Mouse (Mus musculus): ENCODE data around the gene Herpud2.
"Not testable (repeated sequence)": the region's sequence is repeated elsewhere in the genome, so short reads cannot be mapped to it uniquely, and the experiment has no call there.

Herpud2 gene

GRCm38 (mm10) chr9:25145925-25146324, 5.7 kb downstream of the Herpud2 start:
- no peak for DNase-seq (ENCODE audit: low spot score in 2 of 2)

- DNase-seq (ENCODE audit: low spot score in 2 of 2), result no peak
Observed at GRCm38 (mm10) chr9:25143950-25144349, 7.7 kb downstream of the Herpud2 start.

GRCm38 (mm10) chr9:25142988-25143387, 8.6 kb downstream of the Herpud2 start:
- DNase-seq (ENCODE audit: low spot score in 2 of 2), result no peak

GRCm38 (mm10) chr9:25142041-25142440, 9.6 kb downstream of the Herpud2 start:
- no peak for DNase-seq (ENCODE audit: low spot score in 2 of 2)

GRCm38 (mm10) chr9:25140330-25140729, 11.3 kb downstream of the Herpud2 start:
- no peak for DNase-seq (ENCODE audit: low spot score in 2 of 2)

- no peak for DNase-seq (ENCODE audit: low spot score in 2 of 2)
Observed at GRCm38 (mm10) chr9:25138900-25139299, 12.7 kb downstream of the Herpud2 start.

- DNase-seq (ENCODE audit: low spot score in 2 of 2), result no peak
Observed at GRCm38 (mm10) chr9:25132920-25133319, 18.7 kb downstream of the Herpud2 start.

GRCm38 (mm10) chr9:25132253-25132652, 19.4 kb downstream of the Herpud2 start:
- DNase-seq (ENCODE audit: low spot score in 2 of 2), result no peak

- DNase-seq (ENCODE audit: low spot score in 2 of 2), result no peak
Observed at GRCm38 (mm10) chr9:25124048-25124447, 27.6 kb downstream of the Herpud2 start.

GRCm38 (mm10) chr9:25123590-25123989, 28.0 kb downstream of the Herpud2 start:
- DNase-seq (ENCODE audit: low spot score in 2 of 2), result not testable (repeated sequence)

GRCm38 (mm10) chr9:25104638-25105037, 47.0 kb downstream of the Herpud2 start:
- DNase-seq (ENCODE audit: low spot score in 2 of 2), result peak in 1 of 2 experiments; percentile 50

GRCm38 (mm10) chr9:25102881-25103280, 48.7 kb downstream of the Herpud2 start:
- no peak for DNase-seq (ENCODE audit: low spot score in 2 of 2)

- no peak for DNase-seq (ENCODE audit: low spot score in 2 of 2)
Observed at GRCm38 (mm10) chr9:25090853-25091252, 60.8 kb downstream of the Herpud2 start.

- DNase-seq (ENCODE audit: low spot score in 2 of 2), result no peak
Observed at GRCm38 (mm10) chr9:25089122-25089521, 62.5 kb downstream of the Herpud2 start, which contains the start of gene Gm10181. Gm10181 (plus strand) TSS chr9:25089422.

- DNase-seq (ENCODE audit: low spot score in 2 of 2), result no peak
Observed at GRCm38 (mm10) chr9:25076505-25076904, 75.1 kb downstream of the Herpud2 start.

GRCm38 (mm10) chr9:25075977-25076376, 75.6 kb downstream of the Herpud2 start:
- no peak for DNase-seq (ENCODE audit: low spot score in 2 of 2)

GRCm38 (mm10) chr9:25072666-25073065, 79.0 kb downstream of the Herpud2 start:
- DNase-seq (ENCODE audit: low spot score in 2 of 2), result no peak

- no peak for DNase-seq (ENCODE audit: low spot score in 2 of 2)
Observed at GRCm38 (mm10) chr9:25058726-25059125, 92.9 kb downstream of the Herpud2 start.

All from frontal cortex, postnatal 25 days (tissue).